Comparison of ENCODE assay signal across 21 mouse cellular contexts in genomic region chr2:43755899-43756298, GRCm38 (mm10).
"Had no signal": no experiment of that assay in that cellular context is flagged by ENCODE, and none has a peak within 500 bp of the region (broad histone marks: within the 10 kb centered on the region; RNA-seq: fewer than 3 reads in every experiment).

No protein-coding gene starts in this region.

- ATAC-seq: liver, postnatal 0 days; lung, postnatal 0 days; midbrain, embryonic 15.5 days had no signal

- DNase-seq: kidney, adult 11 months; kidney, adult 9 months; kidney, postnatal 14 days; kidney, postnatal 4 days; left cerebral cortex, postnatal 4 days; liver, postnatal 0 days; lung, embryonic 14.5 days; retina, postnatal 1 day; right cerebral cortex, postnatal 4 days; thymus, adult 2 months; thymus, postnatal 14 days; thymus, postnatal 4 days had no signal

- H3K9me3 ChIP-seq: limb, embryonic 12.5 days; limb, embryonic 15.5 days; midbrain, embryonic 12.5 days; midbrain, embryonic 15.5 days; neural tube, embryonic 13.5 days had no signal

- H3K36me3 ChIP-seq: limb, embryonic 12.5 days; limb, embryonic 15.5 days; midbrain, embryonic 12.5 days; midbrain, embryonic 15.5 days; neural tube, embryonic 13.5 days had no signal

- H3K4me3 ChIP-seq: limb, embryonic 12.5 days; limb, embryonic 15.5 days; midbrain, embryonic 12.5 days; midbrain, embryonic 15.5 days; neural tube, embryonic 13.5 days had no signal

- H3K27me3 ChIP-seq: limb, embryonic 12.5 days; limb, embryonic 15.5 days; midbrain, embryonic 12.5 days; neural tube, embryonic 13.5 days had no signal

- H3K27ac ChIP-seq: limb, embryonic 12.5 days; limb, embryonic 15.5 days; liver, embryonic 14.5 days; macrophage; midbrain, embryonic 12.5 days; midbrain, embryonic 15.5 days; neural tube, embryonic 13.5 days; stomach, postnatal 0 days had no signal

- H3K4me1 ChIP-seq: limb, embryonic 12.5 days; limb, embryonic 15.5 days; midbrain, embryonic 12.5 days; midbrain, embryonic 15.5 days; neural tube, embryonic 13.5 days had no signal

- H3K9ac ChIP-seq: limb, embryonic 12.5 days; limb, embryonic 15.5 days; liver, embryonic 14.5 days; liver, postnatal 0 days; lung, embryonic 14.5 days; midbrain, embryonic 12.5 days; midbrain, embryonic 15.5 days; neural tube, embryonic 13.5 days had no signal
